ENCODE assay signal across 19 mouse cellular contexts in genomic region chr1:62229129-62229528, GRCm38 (mm10).
"Had no signal": no experiment of that assay in that cellular context is flagged by ENCODE, and none has a peak within 500 bp of the region (broad histone marks: within the 10 kb centered on the region; RNA-seq: fewer than 3 reads in every experiment).

No protein-coding gene starts in this region.

- ATAC-seq: midbrain, embryonic 13.5 days; midbrain, embryonic 15.5 days had no signal

- H3K9me3 ChIP-seq: midbrain, embryonic 13.5 days; midbrain, embryonic 15.5 days; neural tube, embryonic 13.5 days; neural tube, embryonic 15.5 days had no signal

- H3K27ac ChIP-seq: macrophage; midbrain, embryonic 13.5 days; midbrain, embryonic 15.5 days; neural tube, embryonic 13.5 days; neural tube, embryonic 15.5 days had no signal

- H3K4me1 ChIP-seq: megakaryocyte, embryonic 14.5 days; midbrain, embryonic 15.5 days had no signal

- DNase-seq: lung, adult 18-20 months; lung, embryonic 14.5 days; lung, postnatal 10 days; lung, postnatal 36 days; retina, postnatal 1 day; right cerebral cortex, adult 18-20 months; right cerebral cortex, postnatal 25 days; right cerebral cortex, postnatal 4 days; spleen, adult 18-20 months; thymus, adult 18-20 months; thymus, postnatal 14 days; thymus, postnatal 36 days had no signal

- H3K27me3 ChIP-seq: megakaryocyte, embryonic 14.5 days; midbrain, embryonic 13.5 days; midbrain, embryonic 15.5 days; neural tube, embryonic 13.5 days; neural tube, embryonic 15.5 days had no signal

- H3K36me3 ChIP-seq: midbrain, embryonic 13.5 days; midbrain, embryonic 15.5 days; neural tube, embryonic 13.5 days; neural tube, embryonic 15.5 days had no signal

- H3K4me3 ChIP-seq: megakaryocyte, embryonic 14.5 days; midbrain, embryonic 13.5 days; midbrain, embryonic 15.5 days; neural tube, embryonic 13.5 days; neural tube, embryonic 15.5 days had no signal

- H3K4me2 ChIP-seq: lung, embryonic 14.5 days; midbrain, embryonic 11.5 days; midbrain, embryonic 13.5 days; midbrain, embryonic 15.5 days; neural tube, embryonic 13.5 days; neural tube, embryonic 15.5 days had no signal

- H3K9ac ChIP-seq: lung, embryonic 14.5 days; midbrain, embryonic 13.5 days; midbrain, embryonic 15.5 days; neural tube, embryonic 13.5 days; neural tube, embryonic 15.5 days had no signal
